Mouse (Mus musculus) forebrain, embryonic 12.5 days (tissue): ENCODE data around the gene Slco2b1. TPM values are rescaled to one million over a fixed set of nuclear protein-coding genes. Genes with fewer than 3 reads are reported as not detected.
A peak's percentile ranks its signal among the peaks of the same experiment; 100 is the strongest.

ENCODE experiments used
- ATAC-seq: fragments of 200-750 bp; cut with Nextera tagmentation; 2 replicates; pipeline ENCODE4 v1.8.0; 2017; ENCODE audit warnings: moderate TSS enrichment; ENCODE audit not compliant: low FRiP score
- H3K27ac ChIP-seq: fragments of 300-500 bp; sonication (generic); 2 replicates; pipeline ENCODE4 v1.5.1; 2016; ENCODE audit warnings: mild to moderate bottlenecking
- H3K27me3 ChIP-seq: fragments of 300-500 bp; sonication (generic); 2 replicates; pipeline ENCODE4 v1.6.1; 2016; ENCODE audit warnings: mild to moderate bottlenecking
- H3K36me3 ChIP-seq: fragments of 300-500 bp; sonication (generic); replicated peaks from 2 replicates; pipeline ENCODE4 v1.6.1; 2016; ENCODE audit warnings: mild to moderate bottlenecking
- H3K4me1 ChIP-seq: fragments of 300-500 bp; sonication (generic); 2 replicates; pipeline ENCODE4 v1.6.1; 2016
- H3K4me2 ChIP-seq: fragments of 300-500 bp; sonication (generic); 2 replicates; pipeline ENCODE4 v1.6.1; 2016; ENCODE audit warnings: mild to moderate bottlenecking, moderate library complexity
- H3K4me3 ChIP-seq: fragments of 300-500 bp; sonication (generic); replicated peaks from 2 replicates; pipeline ENCODE4 v1.5.1; 2016; ENCODE audit warnings: mild to moderate bottlenecking
- H3K9ac ChIP-seq: fragments of 300-500 bp; sonication (generic); 2 replicates; pipeline ENCODE4 v1.6.1; 2016; ENCODE audit warnings: mild to moderate bottlenecking
- H3K9me3 ChIP-seq: fragments of 300-500 bp; sonication (generic); 2 replicates; pipeline ENCODE4 v1.6.1; 2016
- WGBS: fragments of 180-500 bp; shearing (Covaris S2); methylation state at CpG from one replicate; pipeline ENCODE4 v1.1.7; 2016; 5-methylcytosine and 5-hydroxymethylcytosine counted together
- polyA plus RNA-seq: library from polyadenylated mRNA; unstranded; fragments of >200 nt; fragmentation: Nextera tagmentation; extraction: Ambion mirVana; gene quantifications from 2 replicates; pipeline ENCODE4 v1.2.1, GENCODE M21; 2016

Slco2b1 gene
- polyA plus RNA-seq, 1 experiment from 2014 or later: 2.4 TPM

DNA sequence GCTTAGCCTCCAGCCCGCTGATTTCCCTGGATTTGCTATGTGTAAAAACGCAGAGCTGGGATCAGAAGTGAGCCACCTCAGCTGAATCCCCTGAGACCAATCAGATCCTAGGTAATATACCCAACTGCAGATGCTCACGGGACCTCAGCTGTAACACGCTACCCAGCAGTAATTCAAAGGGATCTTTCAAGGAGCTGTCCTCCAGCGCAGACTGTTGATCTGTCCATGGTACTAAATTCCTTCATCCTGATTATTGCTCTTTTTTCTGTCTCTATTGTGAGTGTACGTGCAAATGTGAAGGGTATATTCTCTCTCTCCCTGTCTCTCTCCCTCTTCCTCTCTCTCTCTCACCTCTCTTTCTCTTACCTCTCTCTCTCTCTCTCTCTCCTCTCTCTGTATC is 78.9 kb downstream of the Slco2b1 start:
- Histone ChIP-seq H3K36me3 (no peaks in the 10 kb centered on the region), H3K27ac (no peak overlapping the region), H3K9ac (no peak overlapping the region), H3K4me2 (no peak overlapping the region), H3K4me3 (no peak overlapping the region), H3K9me3 (no peaks in the 10 kb centered on the region), H3K27me3 (peaks cover 64% of the 10 kb centered on the region), H3K4me1 (peaks cover 8% of the 10 kb centered on the region)
- WGBS: 13% methylated on average over 6 of the region's 6 CpGs
- ATAC-seq: no peak

GRCm38 (mm10) chr7:99627366-99627765 is 83.8 kb downstream of the Slco2b1 start:
- Histone ChIP-seq H3K4me3 (peak overlapping the region; percentile 51; the same call in 1 of the 2 replicates), H3K27ac (no peak overlapping the region), H3K4me1 (peaks cover 23% of the 10 kb centered on the region), H3K27me3 (peaks cover 89% of the 10 kb centered on the region), H3K9ac (no peak overlapping the region), H3K4me2 (peak overlapping the region; percentile 90; the same call in 1 of the 2 replicates), H3K36me3 (no peaks in the 10 kb centered on the region), H3K9me3 (no peaks in the 10 kb centered on the region)
- ATAC-seq: no peak
- WGBS: 6% methylated on average over 7 of the region's 7 CpGs

DNA sequence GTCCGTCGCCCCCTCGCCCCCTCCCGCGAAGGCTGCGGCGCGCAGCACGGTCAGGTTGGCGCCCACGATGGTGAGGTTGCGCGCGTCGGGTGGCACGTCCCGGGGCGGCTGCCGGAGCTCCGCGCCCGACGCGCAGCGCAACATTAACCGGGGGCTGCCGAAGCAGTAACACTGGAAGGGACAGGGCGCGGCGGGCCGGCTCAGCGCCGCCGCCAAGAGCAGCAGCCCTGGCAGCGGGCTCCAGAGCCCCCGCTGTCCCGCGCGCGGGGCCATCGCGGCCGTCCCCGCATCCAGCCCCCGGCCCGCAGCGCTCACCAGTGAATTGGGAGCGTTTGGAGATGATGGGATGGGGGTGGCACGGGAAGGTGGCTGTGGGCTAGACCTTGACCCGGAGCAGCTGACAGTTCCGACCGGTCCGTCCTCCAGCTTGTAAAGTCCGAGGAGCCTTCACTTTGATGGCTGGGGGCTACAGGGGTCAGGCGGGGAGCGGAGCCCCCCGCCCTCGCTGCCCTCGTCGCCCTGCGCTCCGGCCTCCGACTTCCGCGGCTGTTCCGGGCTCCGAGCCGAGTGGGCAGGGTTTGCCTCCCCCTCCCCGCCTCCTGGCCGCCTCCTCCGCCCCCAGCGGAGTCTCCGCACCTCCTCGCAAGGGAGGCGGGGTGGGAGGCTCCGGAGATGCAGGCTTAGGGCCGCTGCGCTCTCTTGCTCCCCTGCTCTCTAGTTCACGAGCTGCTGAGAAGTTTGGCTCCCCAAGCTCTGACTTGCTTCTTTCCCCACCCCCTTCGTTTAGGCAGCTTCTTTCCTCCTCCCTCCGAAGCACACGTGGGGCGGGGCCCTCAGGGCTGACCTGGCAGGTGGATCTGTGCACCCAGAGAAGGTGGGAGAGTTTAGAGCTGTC is 84.5 kb downstream of the Slco2b1 start, which contains the start of gene Tpbgl:
TSS of gene Tpbgl (minus strand) at position 728 of the 895 bp plus-strand sequence.
- H3K36me3 ChIP-seq: no peaks in the 10 kb centered on the region
- peak within 1 kb of the TSS; percentile 90 for H3K4me2 ChIP-seq
- peak within 1 kb of the TSS; percentile 56 for H3K9ac ChIP-seq
- H3K27ac ChIP-seq: no peak within 1 kb of the TSS
- under 1% methylated on average over 70 of the region's 83 CpGs for WGBS
- peak within 1 kb of the TSS; percentile 51 for H3K4me3 ChIP-seq
- H3K27me3 ChIP-seq: peaks cover 89% of the 10 kb centered on the region
- ATAC-seq: peak; percentile 21; the same call in 1 of the 2 replicates
- H3K4me1 ChIP-seq: peaks cover 25% of the 10 kb centered on the region
- no peaks in the 10 kb centered on the region for H3K9me3 ChIP-seq

GRCm38 (mm10) chr7:99625722-99626375 is 85.3 kb downstream of the Slco2b1 start:
- Histone ChIP-seq H3K4me3 (peak overlapping the region; percentile 51), H3K4me1 (peaks cover 29% of the 10 kb centered on the region), H3K27me3 (peaks cover 85% of the 10 kb centered on the region), H3K4me2 (peak overlapping the region; percentile 90), H3K36me3 (no peaks in the 10 kb centered on the region), H3K9ac (peak overlapping the region; percentile 56), H3K9me3 (no peaks in the 10 kb centered on the region), H3K27ac (no peak overlapping the region)
- WGBS: under 1% methylated on average over 79 of the region's 81 CpGs
- ATAC-seq: peak; percentile 93

DNA sequence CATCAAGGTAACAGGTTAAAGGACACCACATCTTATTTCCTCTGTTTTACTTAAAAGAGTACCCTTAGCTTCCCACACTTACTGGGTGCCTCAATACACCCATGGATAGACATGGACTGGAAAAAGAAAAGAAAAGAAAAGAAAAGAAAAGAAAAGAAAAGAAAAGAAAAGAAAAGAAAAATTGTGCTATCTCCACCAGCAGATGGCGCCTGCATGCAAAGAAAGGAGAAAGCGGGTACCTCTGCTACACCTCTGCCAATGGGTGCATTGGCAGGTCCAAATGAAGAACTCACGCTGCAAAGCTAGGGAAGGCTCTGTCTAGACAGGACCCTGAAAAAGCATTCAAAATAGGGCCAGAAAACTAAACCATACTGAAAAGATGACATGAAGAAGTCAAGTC is 92.3 kb downstream of the Slco2b1 start:
- H3K4me1 ChIP-seq: peaks cover 6% of the 10 kb centered on the region; the same call in 1 of the 2 replicates
- no peaks in the 10 kb centered on the region for H3K9me3 ChIP-seq
- no peak overlapping the region for H3K27ac ChIP-seq
- no peak overlapping the region for H3K4me2 ChIP-seq
- H3K27me3 ChIP-seq: peaks cover 28% of the 10 kb centered on the region
- no peak overlapping the region for H3K4me3 ChIP-seq
- WGBS: 7% methylated on average over 3 of the region's 3 CpGs
- ATAC-seq: no peak
- no peak overlapping the region for H3K9ac ChIP-seq
- no peaks in the 10 kb centered on the region for H3K36me3 ChIP-seq

GRCm38 (mm10) chr7:99618264-99618663 is 92.9 kb downstream of the Slco2b1 start:
- Histone ChIP-seq H3K27me3 (peaks cover 22% of the 10 kb centered on the region), H3K4me3 (no peak overlapping the region), H3K4me1 (peaks cover 6% of the 10 kb centered on the region; the same call in 1 of the 2 replicates), H3K36me3 (no peaks in the 10 kb centered on the region), H3K27ac (no peak overlapping the region), H3K9ac (no peak overlapping the region), H3K4me2 (no peak overlapping the region), H3K9me3 (no peaks in the 10 kb centered on the region)
- ATAC-seq: no peak
- 78% methylated on average over 2 of the region's 2 CpGs for WGBS

Other genes starting within 250 kb of the Slco2b1 start
- gene Klhl35, start 245.3 kb downstream of the Slco2b1 start, polyA plus RNA-seq: 5.6 and 6.8 TPM in 2 replicates
- 597 and 603 TPM in 2 replicates for gene Rps3, start 227.6 kb downstream of the Slco2b1 start, polyA plus RNA-seq
- 10.8 and 12.2 TPM in 2 replicates for gene Arrb1, start 175.9 kb downstream of the Slco2b1 start, polyA plus RNA-seq
- gene Tpbgl, start 84.2 kb downstream of the Slco2b1 start, polyA plus RNA-seq: 0.38 and 0.53 TPM in 2 replicates
- gene Olfr520, start 18.9 kb upstream of the Slco2b1 start, polyA plus RNA-seq: not detected in 2 replicates
- not detected in 2 replicates for gene Olfr521, start 52.2 kb upstream of the Slco2b1 start, polyA plus RNA-seq
- 1.5 and 1.8 TPM in 2 replicates for gene Neu3, start 117.1 kb upstream of the Slco2b1 start, polyA plus RNA-seq
- 0.37 and 0.67 TPM in 2 replicates for gene Xrra1, start 147.8 kb upstream of the Slco2b1 start, polyA plus RNA-seq
- gene Spcs2, start 152.1 kb upstream of the Slco2b1 start, polyA plus RNA-seq: 340 and 347 TPM in 2 replicates